Mouse (Mus musculus) liver, embryonic 14.5 days (tissue): ENCODE measurements around the gene Bsn.

Source experiments
- CTCF ChIP-seq: IDR thresholded peaks from 2 replicates; pipeline ENCODE4 v1.5.1; 2016; ENCODE audit warnings: antibody characterized with exemption, low read depth, control low read depth
- EP300 ChIP-seq: IDR thresholded peaks from 2 replicates; pipeline ENCODE4 v1.6.1; 2016; ENCODE audit warnings: antibody characterized with exemption, low read depth

DNA sequence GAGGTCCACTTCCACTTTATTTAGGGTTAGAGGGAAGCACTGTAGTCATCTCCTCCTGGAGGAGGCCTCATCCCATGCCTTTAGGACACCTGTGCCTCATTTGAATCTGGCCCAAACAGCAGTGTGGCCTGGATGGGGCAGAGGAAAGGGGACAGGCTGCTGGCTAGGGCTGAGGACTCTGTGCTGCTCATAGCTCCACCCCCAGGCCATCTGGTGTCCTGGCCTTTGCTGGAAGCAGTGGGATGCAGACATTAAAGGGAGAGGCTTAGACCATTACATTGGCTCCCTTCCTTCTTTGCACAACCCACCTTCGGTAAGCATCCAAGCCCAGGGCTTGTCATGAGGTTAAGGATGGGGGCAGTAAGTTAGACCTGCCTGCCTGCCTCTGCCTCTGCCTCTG is 56.7 kb downstream of the Bsn start:
- no peak for TF ChIP-seq CTCF
- no peak for TF ChIP-seq EP300
